Mouse (Mus musculus): ENCODE data around the gene Lrrc36. TPM values are rescaled to one million over a fixed set of nuclear protein-coding genes. Genes with fewer than 3 reads are reported as not detected.

The Lrrc36 gene
- polyA plus RNA-seq, 1 experiment from 2014 or later, result 0.50 TPM

DNA sequence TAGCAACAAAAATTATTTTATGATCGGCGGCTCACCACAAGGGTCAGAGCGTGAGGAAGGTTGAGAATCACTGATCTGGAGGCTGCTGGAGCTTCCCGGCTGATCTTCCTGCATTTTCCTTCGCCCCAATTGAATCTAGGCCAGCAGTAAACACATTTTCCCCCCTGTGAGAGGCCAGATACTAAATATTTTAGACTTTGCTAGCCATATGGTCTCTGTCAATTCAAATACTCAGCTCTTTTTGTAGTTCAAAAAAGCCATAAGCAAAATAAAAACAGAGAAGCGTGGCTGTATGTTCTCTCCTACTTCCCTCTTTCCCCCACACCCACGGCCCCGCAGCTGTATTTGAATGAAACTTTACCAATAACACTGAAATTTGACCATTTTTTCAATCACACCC, 9.9 kb upstream of the Lrrc36 start:
- ATAC-seq (ENCODE audit: insufficient read depth) (no peak), DNase-seq (peak; percentile 74)
- Histone ChIP-seq H3K4me3 (ENCODE audit: low read depth, low read length) (no peak overlapping the region), H3K27ac (ENCODE audit: low read depth) (no peak overlapping the region), H3K4me2 (no peak overlapping the region), H3K9me3 (ENCODE audit: low read depth, low read length) (no peaks in the 10 kb centered on the region), H3K27me3 (ENCODE audit: insufficient read depth, low read length) (no peaks in the 10 kb centered on the region), H3K9ac (no peak overlapping the region), H3K4me1 (ENCODE audit: insufficient read depth) (peaks cover 6% of the 10 kb centered on the region; the same call in 1 of the 2 replicates), H3K36me3 (ENCODE audit: insufficient read depth) (no peaks in the 10 kb centered on the region)
- 62% methylated on average over 8 of the region's 8 CpGs for WGBS
- no peak for TF ChIP-seq CTCF (IDR thresholded peaks at IDR 0.05; ENCODE audit: low read depth)

DNA sequence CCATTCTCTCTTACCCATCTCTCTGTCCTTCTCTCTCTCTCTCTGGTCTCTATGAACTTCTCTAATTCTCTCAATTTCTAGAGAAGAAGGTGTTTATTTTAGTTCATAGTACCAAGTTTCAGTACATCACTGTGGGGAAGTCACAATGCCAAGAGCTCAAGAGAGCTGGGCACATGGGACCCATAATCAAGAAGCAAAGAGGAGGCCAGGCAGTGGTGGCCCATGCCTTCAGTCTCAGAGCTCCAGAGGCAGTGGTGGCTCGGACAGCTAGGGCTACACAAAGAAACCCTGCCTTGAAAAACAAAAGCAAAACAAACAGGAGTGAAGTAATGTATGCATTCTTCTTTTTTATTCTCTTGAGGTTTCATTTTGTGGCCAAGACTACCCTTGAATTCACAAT, 8.9 kb upstream of the Lrrc36 start:
- ATAC-seq (ENCODE audit: insufficient read depth) (no peak), DNase-seq (no peak)
- Histone ChIP-seq H3K4me2 (no peak overlapping the region), H3K36me3 (ENCODE audit: insufficient read depth) (no peaks in the 10 kb centered on the region), H3K9ac (no peak overlapping the region), H3K4me1 (ENCODE audit: insufficient read depth) (peaks cover 6% of the 10 kb centered on the region; the same call in 1 of the 2 replicates), H3K27me3 (ENCODE audit: insufficient read depth, low read length) (no peaks in the 10 kb centered on the region), H3K4me3 (ENCODE audit: low read depth, low read length) (no peak overlapping the region), H3K27ac (ENCODE audit: low read depth) (no peak overlapping the region), H3K9me3 (ENCODE audit: low read depth, low read length) (no peaks in the 10 kb centered on the region)
- WGBS, result 61% methylated on average over 1 of the region's 1 CpGs
- no peak for TF ChIP-seq CTCF (IDR thresholded peaks at IDR 0.05; ENCODE audit: low read depth)

DNA sequence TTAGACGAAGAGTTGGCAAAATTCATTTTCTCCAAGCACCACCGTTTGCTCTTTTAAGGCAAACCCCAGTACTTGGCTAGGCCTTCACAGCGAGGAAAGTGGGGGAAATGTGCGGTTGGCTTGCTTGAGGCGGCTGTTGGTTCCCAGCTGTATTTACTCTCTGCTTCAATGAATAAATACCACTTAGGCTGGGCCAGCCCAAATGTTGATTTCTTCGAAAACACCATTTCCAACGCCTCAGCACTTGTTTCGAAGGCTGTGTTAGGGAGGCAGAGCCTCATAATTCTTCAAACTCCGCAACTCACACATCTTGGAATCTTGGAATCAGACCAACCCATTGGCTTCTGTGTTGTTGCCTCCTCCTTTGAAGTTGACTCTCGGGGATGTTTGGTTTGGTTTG, 7.0 kb upstream of the Lrrc36 start:
- WGBS, result 26% methylated on average over 10 of the region's 10 CpGs
- Histone ChIP-seq H3K9me3 (ENCODE audit: low read depth, low read length) (no peaks in the 10 kb centered on the region), H3K36me3 (ENCODE audit: insufficient read depth) (no peaks in the 10 kb centered on the region), H3K4me1 (ENCODE audit: insufficient read depth) (peaks cover 6% of the 10 kb centered on the region; the same call in 1 of the 2 replicates), H3K4me2 (0 out of 2 replicates have a peak overlapping the region, but pooled peaks have one; percentile 7), H3K9ac (no peak overlapping the region), H3K27ac (ENCODE audit: low read depth) (peak overlapping the region; percentile 58), H3K4me3 (ENCODE audit: low read depth, low read length) (no peak overlapping the region), H3K27me3 (ENCODE audit: insufficient read depth, low read length) (no peaks in the 10 kb centered on the region)
- no peak for TF ChIP-seq CTCF (IDR thresholded peaks at IDR 0.05; ENCODE audit: low read depth)
- DNase-seq (peak; percentile 92), ATAC-seq (ENCODE audit: insufficient read depth) (peak; percentile 81)

DNA sequence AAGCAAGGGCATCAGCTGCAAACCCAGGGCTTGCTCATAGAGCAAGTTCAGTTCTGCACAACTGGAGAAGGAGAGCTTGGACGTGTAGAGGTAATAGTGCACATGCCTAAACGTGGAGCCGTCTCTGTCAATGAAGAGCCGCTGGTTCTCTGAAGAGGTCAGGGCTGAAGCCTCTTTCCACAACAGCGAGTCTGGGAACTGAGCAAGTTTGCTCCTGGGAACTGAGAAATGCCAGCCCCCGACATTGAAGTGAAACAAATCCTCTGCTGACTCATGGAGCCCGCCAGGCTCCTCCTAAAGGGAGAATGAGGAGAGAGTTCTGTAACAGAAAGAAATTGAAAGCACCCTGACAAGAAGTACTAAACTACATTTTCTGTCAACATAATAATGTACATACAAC, 5.0 kb upstream of the Lrrc36 start:
- peaks cover 7% of the 10 kb centered on the region for H3K27me3 ChIP-seq (ENCODE audit: insufficient read depth, low read length)
- no peak overlapping the region for H3K4me3 ChIP-seq (ENCODE audit: low read depth, low read length)
- DNase-seq (peak; percentile 19), ATAC-seq (ENCODE audit: insufficient read depth) (no peak)
- H3K9me3 ChIP-seq (ENCODE audit: low read depth, low read length), result no peaks in the 10 kb centered on the region
- H3K36me3 ChIP-seq (ENCODE audit: insufficient read depth), result no peaks in the 10 kb centered on the region
- no peak for TF ChIP-seq CTCF (IDR thresholded peaks at IDR 0.05; ENCODE audit: low read depth)
- H3K9ac ChIP-seq, result no peak overlapping the region
- H3K4me2 ChIP-seq, result no peak overlapping the region
- H3K4me1 ChIP-seq (ENCODE audit: insufficient read depth), result peaks cover 8% of the 10 kb centered on the region
- H3K27ac ChIP-seq (ENCODE audit: low read depth), result no peak overlapping the region
- 56% methylated on average over 7 of the region's 7 CpGs for WGBS

DNA sequence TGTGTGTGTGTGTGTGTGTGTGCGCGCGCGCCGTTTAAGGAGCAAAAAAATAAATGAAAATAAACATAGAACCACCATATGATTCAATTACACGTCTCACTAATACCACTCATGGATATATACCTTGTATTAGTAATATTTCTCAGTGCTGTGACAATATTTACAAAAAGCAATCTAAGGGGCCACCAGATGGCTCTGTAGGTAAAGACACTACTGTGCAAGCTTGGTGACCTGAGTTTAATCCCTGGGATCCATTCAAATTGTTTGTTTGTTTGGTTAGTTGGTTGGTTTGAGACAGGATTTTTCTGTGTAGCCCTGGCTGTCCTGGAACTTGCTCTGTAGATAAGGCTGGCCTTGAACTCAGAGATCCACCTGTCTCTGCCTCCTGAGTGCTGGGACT, 3.4 kb upstream of the Lrrc36 start:
- Histone ChIP-seq H3K36me3 (ENCODE audit: insufficient read depth) (no peaks in the 10 kb centered on the region), H3K9me3 (ENCODE audit: low read depth, low read length) (no peaks in the 10 kb centered on the region), H3K27ac (ENCODE audit: low read depth) (no peak overlapping the region), H3K9ac (no peak overlapping the region), H3K27me3 (ENCODE audit: insufficient read depth, low read length) (peaks cover 20% of the 10 kb centered on the region), H3K4me3 (ENCODE audit: low read depth, low read length) (no peak overlapping the region), H3K4me2 (no peak overlapping the region), H3K4me1 (ENCODE audit: insufficient read depth) (peaks cover 14% of the 10 kb centered on the region)
- TF ChIP-seq CTCF (IDR thresholded peaks at IDR 0.05; ENCODE audit: low read depth), result no peak
- ATAC-seq (ENCODE audit: insufficient read depth) (no peak), DNase-seq (no peak)
- 91% methylated on average over 6 of the region's 6 CpGs for WGBS

DNA sequence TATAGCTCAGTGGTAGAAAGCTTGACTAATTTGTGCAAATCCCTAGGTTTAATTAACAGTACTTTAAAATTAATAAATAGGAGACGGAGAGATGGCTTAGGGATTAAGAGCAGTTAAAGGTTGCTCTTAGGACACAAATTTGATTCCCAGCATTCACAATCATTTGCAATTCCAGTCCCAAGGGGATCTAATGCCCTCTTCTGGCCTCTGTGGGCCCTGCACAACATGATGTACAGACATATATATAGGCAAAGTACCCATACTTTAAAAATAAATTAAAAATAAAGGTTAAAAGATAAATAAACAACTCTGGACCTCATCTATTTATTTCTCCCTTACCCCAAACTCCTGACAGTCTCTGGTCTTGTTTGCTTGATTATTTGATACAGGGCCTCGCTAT, 5.6 kb downstream of the Lrrc36 start:
- TF ChIP-seq CTCF (IDR thresholded peaks at IDR 0.05; ENCODE audit: low read depth), result no peak
- no peak overlapping the region for H3K4me2 ChIP-seq
- peak overlapping the region; percentile 60; the same call in 1 of the 2 replicates for H3K27ac ChIP-seq (ENCODE audit: low read depth)
- no peak overlapping the region for H3K9ac ChIP-seq
- no peaks in the 10 kb centered on the region for H3K9me3 ChIP-seq (ENCODE audit: low read depth, low read length)
- H3K27me3 ChIP-seq (ENCODE audit: insufficient read depth, low read length), result peaks cover 11% of the 10 kb centered on the region; the same call in 1 of the 2 replicates
- ATAC-seq (ENCODE audit: insufficient read depth) (no peak), DNase-seq (peak; percentile 21)
- 60% methylated on average over 2 of the region's 2 CpGs for WGBS
- H3K36me3 ChIP-seq (ENCODE audit: insufficient read depth), result no peaks in the 10 kb centered on the region
- no peak overlapping the region for H3K4me3 ChIP-seq (ENCODE audit: low read depth, low read length)
- no peaks in the 10 kb centered on the region for H3K4me1 ChIP-seq (ENCODE audit: insufficient read depth)

DNA sequence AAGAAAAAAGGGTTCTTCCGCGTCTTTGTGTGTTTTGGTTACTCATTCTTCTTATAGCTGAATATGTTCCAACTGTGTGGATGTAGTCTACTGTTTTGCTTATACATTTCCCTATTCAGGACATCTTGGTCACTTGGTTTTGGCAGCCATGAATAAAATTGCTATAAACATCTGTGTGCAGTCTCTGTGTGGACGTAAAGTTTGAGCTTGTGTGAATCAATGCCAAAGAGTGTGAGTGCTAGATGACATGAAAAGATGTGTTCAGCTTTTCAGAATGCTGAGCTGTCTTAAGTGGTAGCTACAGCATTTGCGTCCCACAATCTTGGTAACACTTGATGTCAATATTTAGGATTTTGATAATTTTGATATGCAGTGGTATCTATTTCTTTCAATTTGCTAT, 6.4 kb downstream of the Lrrc36 start:
- Histone ChIP-seq H3K4me2 (no peak overlapping the region), H3K27ac (ENCODE audit: low read depth) (peak overlapping the region; percentile 60), H3K27me3 (ENCODE audit: insufficient read depth, low read length) (peaks cover 5% of the 10 kb centered on the region; the same call in 1 of the 2 replicates), H3K9ac (no peak overlapping the region), H3K4me1 (ENCODE audit: insufficient read depth) (no peaks in the 10 kb centered on the region), H3K36me3 (ENCODE audit: insufficient read depth) (no peaks in the 10 kb centered on the region), H3K9me3 (ENCODE audit: low read depth, low read length) (no peaks in the 10 kb centered on the region), H3K4me3 (ENCODE audit: low read depth, low read length) (no peak overlapping the region)
- TF ChIP-seq CTCF (IDR thresholded peaks at IDR 0.05; ENCODE audit: low read depth), result no peak
- 49% methylated on average over 4 of the region's 4 CpGs for WGBS
- DNase-seq (peak; percentile 87), ATAC-seq (ENCODE audit: insufficient read depth) (peak; percentile 83)

DNA sequence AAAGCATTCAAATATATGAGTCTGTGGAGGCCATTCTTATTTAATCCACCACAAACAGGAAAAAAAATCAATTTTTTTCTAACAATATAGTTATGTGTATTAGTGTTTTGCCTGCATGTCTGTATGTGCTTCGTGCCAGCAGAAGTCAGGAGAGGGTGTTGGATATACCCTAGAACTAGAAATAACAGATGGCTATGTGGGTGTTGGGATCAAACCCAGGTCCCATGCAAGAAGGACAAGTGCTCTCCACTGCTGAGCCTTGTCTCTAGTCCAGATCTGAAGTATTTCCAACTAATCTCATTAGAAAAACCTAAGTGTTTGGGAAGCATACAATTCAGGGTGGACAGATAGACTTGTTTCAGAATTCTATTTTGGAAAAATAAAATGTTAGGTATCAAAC, 8.6 kb downstream of the Lrrc36 start:
- H3K4me1 ChIP-seq (ENCODE audit: insufficient read depth), result peaks cover 2% of the 10 kb centered on the region; the same call in 1 of the 2 replicates
- no peaks in the 10 kb centered on the region for H3K36me3 ChIP-seq (ENCODE audit: insufficient read depth)
- TF ChIP-seq CTCF (IDR thresholded peaks at IDR 0.05; ENCODE audit: low read depth), result no peak
- DNase-seq, result no peak
- no peaks in the 10 kb centered on the region for H3K27me3 ChIP-seq (ENCODE audit: insufficient read depth, low read length)
- no peak overlapping the region for H3K4me3 ChIP-seq (ENCODE audit: low read depth, low read length)
- H3K4me2 ChIP-seq, result no peak overlapping the region
- no peak overlapping the region for H3K9ac ChIP-seq
- 71% methylated on average over 1 of the region's 1 CpGs for WGBS
- no peak overlapping the region for H3K27ac ChIP-seq (ENCODE audit: low read depth)
- no peaks in the 10 kb centered on the region for H3K9me3 ChIP-seq (ENCODE audit: low read depth, low read length)
- no peak for ATAC-seq (ENCODE audit: insufficient read depth)
